Mouse (Mus musculus): ENCODE results near the gene Tmem94. TPM values are rescaled to one million over a fixed set of nuclear protein-coding genes. Genes with fewer than 3 reads are reported as not detected.

Gene Tmem94
- polyA plus RNA-seq, 1 experiment from 2014 or later = 28.9 TPM

- Histone ChIP-seq H3K36me3 (ENCODE audit: control insufficient read depth, insufficient read depth, low read length) (no peaks in the 10 kb centered on the region), H3K27me3 (ENCODE audit: control insufficient read depth, insufficient read depth, low read length) (peaks cover 17% of the 10 kb centered on the region), H3K9me3 (ENCODE audit: control insufficient read depth, low read length) (no peaks in the 10 kb centered on the region), H3K9ac (ENCODE audit: low read length) (no peak overlapping the region), H3K4me3 (ENCODE audit: low read depth, low read length) (no peak overlapping the region), H3K27ac (ENCODE audit: low read depth, low read length) (no peak overlapping the region), H3K4me1 (replicated peaks; ENCODE audit: control insufficient read depth, insufficient read depth, low read length) (peaks cover 5% of the 10 kb centered on the region; the same call in 1 of the 2 replicates), H3K4me2 (ENCODE audit: low read depth, low read length, severe bottlenecking) (no peak overlapping the region)
- no peak for ATAC-seq (replicated peaks; ENCODE audit: low FRiP score)
- DNase-seq (ENCODE audit: low spot score) = no peak
- 46% methylated on average over 5 of the region's 5 CpGs for WGBS
Observed at GRCm38 (mm10) chr11:115826487-115826886, 61.3 kb downstream of the Tmem94 start.

DNA sequence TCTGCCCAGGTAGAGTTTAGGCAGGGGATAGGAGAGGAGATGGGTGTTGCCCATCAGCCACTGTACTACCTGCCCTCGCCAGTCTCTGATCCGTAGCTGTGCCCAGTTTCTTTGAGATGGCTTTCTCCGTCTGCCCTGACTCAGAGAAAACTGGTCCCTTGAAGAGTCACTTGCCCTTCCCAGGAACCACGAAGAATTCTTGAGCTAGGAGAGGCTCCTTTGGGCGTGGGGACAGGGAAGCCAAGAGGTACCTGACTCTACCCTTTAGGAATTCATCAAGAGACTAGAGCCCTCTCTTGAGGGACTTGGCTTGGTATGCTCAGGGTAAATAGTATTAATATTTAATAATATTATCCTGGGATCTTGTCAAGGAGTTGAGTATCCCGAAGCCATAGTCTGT is 62.4 kb downstream of the Tmem94 start:
- Histone ChIP-seq H3K4me1 (replicated peaks; ENCODE audit: control insufficient read depth, insufficient read depth, low read length) (peaks cover 5% of the 10 kb centered on the region; the same call in 1 of the 2 replicates), H3K27ac (ENCODE audit: low read depth, low read length) (no peak overlapping the region), H3K4me3 (ENCODE audit: low read depth, low read length) (no peak overlapping the region), H3K27me3 (ENCODE audit: control insufficient read depth, insufficient read depth, low read length) (peaks cover 17% of the 10 kb centered on the region), H3K9me3 (ENCODE audit: control insufficient read depth, low read length) (no peaks in the 10 kb centered on the region), H3K9ac (ENCODE audit: low read length) (no peak overlapping the region), H3K36me3 (ENCODE audit: control insufficient read depth, insufficient read depth, low read length) (no peaks in the 10 kb centered on the region), H3K4me2 (ENCODE audit: low read depth, low read length, severe bottlenecking) (no peak overlapping the region)
- no peak for ATAC-seq (replicated peaks; ENCODE audit: low FRiP score)
- no peak for DNase-seq (ENCODE audit: low spot score)
- 83% methylated on average over 6 of the region's 6 CpGs for WGBS

- H3K4me2 ChIP-seq (ENCODE audit: low read depth, low read length, severe bottlenecking) = no peak overlapping the region
- no peak for DNase-seq (ENCODE audit: low spot score)
- H3K9me3 ChIP-seq (ENCODE audit: control insufficient read depth, low read length) = no peaks in the 10 kb centered on the region
- no peak overlapping the region for H3K27ac ChIP-seq (ENCODE audit: low read depth, low read length)
- ATAC-seq (replicated peaks; ENCODE audit: low FRiP score) = no peak
- H3K36me3 ChIP-seq (ENCODE audit: control insufficient read depth, insufficient read depth, low read length) = no peaks in the 10 kb centered on the region
- H3K9ac ChIP-seq (ENCODE audit: low read length) = no peak overlapping the region
- peaks cover 2% of the 10 kb centered on the region for H3K4me1 ChIP-seq (replicated peaks; ENCODE audit: control insufficient read depth, insufficient read depth, low read length)
- 59% methylated on average over 4 of the region's 4 CpGs for WGBS
- H3K4me3 ChIP-seq (ENCODE audit: low read depth, low read length) = no peak overlapping the region
- peaks cover 17% of the 10 kb centered on the region for H3K27me3 ChIP-seq (ENCODE audit: control insufficient read depth, insufficient read depth, low read length)
Observed at GRCm38 (mm10) chr11:115829036-115829435, 63.8 kb downstream of the Tmem94 start.

DNA sequence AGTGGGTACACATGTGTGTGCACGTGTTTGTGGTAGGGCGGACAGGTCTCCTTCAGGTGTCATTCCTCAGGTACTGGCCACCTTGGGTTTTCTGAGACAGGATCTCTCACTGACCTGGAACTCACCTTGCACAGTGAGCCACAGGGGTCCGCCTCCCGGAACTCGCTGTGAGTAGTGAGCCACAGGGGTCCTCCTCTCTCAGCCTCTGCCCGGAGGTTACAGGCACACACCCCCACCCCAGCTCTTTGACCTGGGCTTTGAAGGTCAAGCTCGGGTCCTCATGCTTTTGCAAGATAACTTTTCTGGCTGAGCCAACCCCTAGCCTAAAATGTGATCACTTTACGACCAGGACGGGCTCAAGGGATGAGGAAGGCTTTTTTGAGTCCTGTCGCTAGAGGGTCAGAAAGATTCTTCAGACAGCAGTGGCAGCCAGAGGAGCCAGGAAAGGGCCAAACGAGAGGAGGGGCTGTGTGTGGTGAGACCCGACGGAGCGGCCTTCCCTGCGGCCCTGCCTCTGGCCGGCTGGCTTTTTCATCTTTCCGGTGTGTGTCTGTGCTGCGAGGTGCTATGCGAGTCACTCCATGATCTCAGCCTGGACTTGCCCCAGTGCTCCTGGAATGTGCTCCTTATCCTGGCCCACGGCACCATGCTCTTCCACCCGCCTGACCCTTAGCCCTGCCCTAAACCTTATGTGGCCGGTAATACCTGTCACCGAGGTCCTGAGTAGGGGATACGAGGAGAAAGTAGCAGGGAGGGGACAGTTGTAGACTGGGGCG is 65.5 kb downstream of the Tmem94 start:
- Histone ChIP-seq H3K4me3 (ENCODE audit: low read depth, low read length) (no peak overlapping the region), H3K36me3 (ENCODE audit: control insufficient read depth, insufficient read depth, low read length) (no peaks in the 10 kb centered on the region), H3K4me1 (replicated peaks; ENCODE audit: control insufficient read depth, insufficient read depth, low read length) (peaks cover 1% of the 10 kb centered on the region; the same call in 1 of the 2 replicates), H3K27me3 (ENCODE audit: control insufficient read depth, insufficient read depth, low read length) (peaks cover 3% of the 10 kb centered on the region), H3K4me2 (ENCODE audit: low read depth, low read length, severe bottlenecking) (no peak overlapping the region), H3K27ac (ENCODE audit: low read depth, low read length) (no peak overlapping the region), H3K9me3 (ENCODE audit: control insufficient read depth, low read length) (no peaks in the 10 kb centered on the region), H3K9ac (ENCODE audit: low read length) (no peak overlapping the region)
- ATAC-seq (replicated peaks; ENCODE audit: low FRiP score) = no peak
- WGBS = 23% methylated on average over 25 of the region's 25 CpGs
- DNase-seq (ENCODE audit: low spot score) = no peak

DNA sequence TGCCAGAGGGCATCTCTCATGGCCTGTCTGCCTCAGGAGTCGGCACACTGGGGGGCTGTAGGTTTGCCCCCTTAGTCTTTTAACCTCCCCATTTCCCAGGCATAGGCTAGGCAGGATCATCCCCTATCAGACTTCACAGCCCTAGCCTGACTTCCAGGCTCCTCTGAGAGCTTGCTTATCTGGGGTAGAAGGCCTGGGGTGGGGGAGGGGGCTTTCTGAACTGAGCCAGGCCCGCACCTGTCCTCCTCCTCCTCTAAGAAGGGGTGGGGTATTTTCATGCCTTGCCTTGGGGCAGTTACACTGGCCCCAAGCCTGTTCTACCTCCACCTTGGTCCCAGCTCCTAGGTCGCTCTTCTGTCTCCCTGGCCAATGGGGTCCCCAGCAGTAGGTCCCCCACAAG is 66.3 kb downstream of the Tmem94 start:
- no peaks in the 10 kb centered on the region for H3K9me3 ChIP-seq (ENCODE audit: control insufficient read depth, low read length)
- DNase-seq (ENCODE audit: low spot score) = no peak
- no peak overlapping the region for H3K9ac ChIP-seq (ENCODE audit: low read length)
- peaks cover 1% of the 10 kb centered on the region; the same call in 1 of the 2 replicates for H3K4me1 ChIP-seq (replicated peaks; ENCODE audit: control insufficient read depth, insufficient read depth, low read length)
- H3K4me2 ChIP-seq (ENCODE audit: low read depth, low read length, severe bottlenecking) = no peak overlapping the region
- H3K27ac ChIP-seq (ENCODE audit: low read depth, low read length) = no peak overlapping the region
- no peak overlapping the region for H3K4me3 ChIP-seq (ENCODE audit: low read depth, low read length)
- WGBS = 54% methylated on average over 3 of the region's 3 CpGs
- no peaks in the 10 kb centered on the region; the same call in none of the 2 replicates for H3K27me3 ChIP-seq (ENCODE audit: control insufficient read depth, insufficient read depth, low read length)
- ATAC-seq (replicated peaks; ENCODE audit: low FRiP score) = no peak
- H3K36me3 ChIP-seq (ENCODE audit: control insufficient read depth, insufficient read depth, low read length) = no peaks in the 10 kb centered on the region

DNA sequence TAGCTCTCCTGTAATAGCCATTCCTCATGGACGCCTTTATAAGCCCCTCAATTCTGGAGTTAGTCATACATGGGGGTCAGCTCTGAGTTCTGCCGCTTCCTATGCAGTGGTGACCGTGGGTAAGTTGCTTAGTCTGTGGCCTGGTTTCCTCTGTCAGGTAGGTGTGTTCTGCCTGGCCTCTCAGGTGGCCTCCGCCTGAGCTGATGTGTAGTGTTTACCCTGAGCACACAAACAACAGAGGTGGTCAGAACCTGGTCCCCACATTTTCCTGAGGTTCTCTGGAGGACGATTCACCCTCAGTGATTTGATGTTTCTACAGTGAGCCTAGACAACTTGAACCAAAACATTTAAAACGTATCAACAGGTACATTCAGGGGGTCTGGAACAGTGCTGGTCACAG is 66.8 kb downstream of the Tmem94 start:
- H3K9ac ChIP-seq (ENCODE audit: low read length) = no peak overlapping the region
- H3K27ac ChIP-seq (ENCODE audit: low read depth, low read length) = no peak overlapping the region
- ATAC-seq (replicated peaks; ENCODE audit: low FRiP score) (no peak), DNase-seq (ENCODE audit: low spot score) (no peak)
- H3K4me1 ChIP-seq (replicated peaks; ENCODE audit: control insufficient read depth, insufficient read depth, low read length) = peaks cover 5% of the 10 kb centered on the region; the same call in 1 of the 2 replicates
- no peaks in the 10 kb centered on the region for H3K36me3 ChIP-seq (ENCODE audit: control insufficient read depth, insufficient read depth, low read length)
- H3K9me3 ChIP-seq (ENCODE audit: control insufficient read depth, low read length) = no peaks in the 10 kb centered on the region
- no peaks in the 10 kb centered on the region; the same call in 1 of the 2 replicates for H3K27me3 ChIP-seq (ENCODE audit: control insufficient read depth, insufficient read depth, low read length)
- 69% methylated on average over 6 of the region's 6 CpGs for WGBS
- no peak overlapping the region for H3K4me3 ChIP-seq (ENCODE audit: low read depth, low read length)
- no peak overlapping the region for H3K4me2 ChIP-seq (ENCODE audit: low read depth, low read length, severe bottlenecking)

GRCm38 (mm10) chr11:115832523-115832922 is 67.3 kb downstream of the Tmem94 start:
- Histone ChIP-seq H3K27ac (ENCODE audit: low read depth, low read length) (no peak overlapping the region), H3K27me3 (ENCODE audit: control insufficient read depth, insufficient read depth, low read length) (no peaks in the 10 kb centered on the region; the same call in 1 of the 2 replicates), H3K9ac (ENCODE audit: low read length) (no peak overlapping the region), H3K4me3 (ENCODE audit: low read depth, low read length) (no peak overlapping the region), H3K9me3 (ENCODE audit: control insufficient read depth, low read length) (no peaks in the 10 kb centered on the region), H3K36me3 (ENCODE audit: control insufficient read depth, insufficient read depth, low read length) (no peaks in the 10 kb centered on the region), H3K4me2 (ENCODE audit: low read depth, low read length, severe bottlenecking) (no peak overlapping the region), H3K4me1 (replicated peaks; ENCODE audit: control insufficient read depth, insufficient read depth, low read length) (peaks cover 5% of the 10 kb centered on the region; the same call in 1 of the 2 replicates)
- no peak for DNase-seq (ENCODE audit: low spot score)
- 9% methylated on average over 8 of the region's 8 CpGs for WGBS
- no peak for ATAC-seq (replicated peaks; ENCODE audit: low FRiP score)

DNA sequence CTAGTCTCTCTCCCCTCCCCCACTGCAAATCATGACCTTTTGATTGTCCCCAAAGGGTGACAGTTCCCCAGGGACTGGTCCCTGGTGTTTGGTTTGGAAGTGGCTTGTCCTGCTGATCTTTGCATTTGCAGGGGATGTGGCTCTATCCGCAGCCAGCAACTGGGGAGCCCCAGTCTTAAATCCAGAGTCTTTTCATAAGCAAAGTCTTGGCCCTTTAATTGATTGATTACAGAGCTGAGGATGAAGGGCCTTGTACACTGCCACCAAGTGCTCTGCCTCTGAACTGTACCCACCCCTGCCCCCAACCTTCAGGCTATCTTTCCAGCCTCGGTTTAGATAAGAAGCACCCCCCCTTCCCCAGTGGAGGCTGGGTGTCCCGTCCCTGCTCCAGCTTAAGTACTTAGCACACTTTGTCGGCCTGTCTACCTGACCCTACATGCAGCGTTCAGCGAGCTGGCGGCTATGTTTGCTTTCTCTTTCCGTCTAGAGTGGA is 67.8 kb downstream of the Tmem94 start:
- Histone ChIP-seq H3K27me3 (ENCODE audit: control insufficient read depth, insufficient read depth, low read length) (no peaks in the 10 kb centered on the region; the same call in 1 of the 2 replicates), H3K4me3 (ENCODE audit: low read depth, low read length) (no peak overlapping the region), H3K4me1 (replicated peaks; ENCODE audit: control insufficient read depth, insufficient read depth, low read length) (peaks cover 5% of the 10 kb centered on the region; the same call in 1 of the 2 replicates), H3K27ac (ENCODE audit: low read depth, low read length) (no peak overlapping the region), H3K36me3 (ENCODE audit: control insufficient read depth, insufficient read depth, low read length) (no peaks in the 10 kb centered on the region), H3K9ac (ENCODE audit: low read length) (no peak overlapping the region), H3K9me3 (ENCODE audit: control insufficient read depth, low read length) (no peaks in the 10 kb centered on the region), H3K4me2 (ENCODE audit: low read depth, low read length, severe bottlenecking) (no peak overlapping the region)
- ATAC-seq (replicated peaks; ENCODE audit: low FRiP score) (no peak), DNase-seq (ENCODE audit: low spot score) (no peak)
- 18% methylated on average over 8 of the region's 8 CpGs for WGBS
